Mouse (Mus musculus) layer of hippocampus, postnatal 10 days (tissue): ENCODE data around the gene Usp50. TPM values are rescaled to one million over a fixed set of nuclear protein-coding genes. Genes with fewer than 3 reads are reported as not detected.

Experiments used
- DNase-seq, 2 experiments: peaks; one replicate each; pipeline ENCODE4 v3.0.0; 2021; ENCODE audit warnings: low spot score in 2 of 2
- total RNA-seq, 2 experiments: library from RNA; stranded (reverse); gene quantifications; 2 replicates each; pipeline ENCODE4 v1.2.3; 2021

Gene Usp50
- total RNA-seq, 2 experiments from 2014 or later, result 0.46 to 0.67 TPM

GRCm38 (mm10) chr2:126665984-126666383 lies 117.3 kb downstream of the Usp50 start:
- no peak for DNase-seq

- DNase-seq, result no peak
These were observed 119.8 kb downstream of the Usp50 start for GRCm38 (mm10) chr2:126663481-126663880.

Other genes with a start within 250 kb of the Usp50 start
- 1 to 10 TPM; 6.2 to 7.0 TPM for gene Slc27a2, start 231.1 kb downstream of the Usp50 start, total RNA-seq
- gene Hdc, start 164.2 kb downstream of the Usp50 start, total RNA-seq, result 1 to 10 TPM; 1.3 to 1.8 TPM
- 10 to 100 TPM; 20.1 to 22.1 TPM for gene Gabpb1, start 107.1 kb downstream of the Usp50 start, total RNA-seq
- gene Usp8, start 76.1 kb downstream of the Usp50 start, total RNA-seq, result 10 to 100 TPM; 35.2 to 38.7 TPM
- gene Trpm7, start 92.8 kb upstream of the Usp50 start, total RNA-seq, result 10 to 100 TPM; 38.2 to 42.5 TPM
- gene Sppl2a, start 149.8 kb upstream of the Usp50 start, total RNA-seq, result 10 to 100 TPM; 29.3 to 29.5 TPM
- gene Ap4e1, start 225.2 kb upstream of the Usp50 start, total RNA-seq, result 10 to 100 TPM; 16.7 to 16.8 TPM